Mouse (Mus musculus): ENCODE data around the gene Bbip1.

The Bbip1 gene

DNA sequence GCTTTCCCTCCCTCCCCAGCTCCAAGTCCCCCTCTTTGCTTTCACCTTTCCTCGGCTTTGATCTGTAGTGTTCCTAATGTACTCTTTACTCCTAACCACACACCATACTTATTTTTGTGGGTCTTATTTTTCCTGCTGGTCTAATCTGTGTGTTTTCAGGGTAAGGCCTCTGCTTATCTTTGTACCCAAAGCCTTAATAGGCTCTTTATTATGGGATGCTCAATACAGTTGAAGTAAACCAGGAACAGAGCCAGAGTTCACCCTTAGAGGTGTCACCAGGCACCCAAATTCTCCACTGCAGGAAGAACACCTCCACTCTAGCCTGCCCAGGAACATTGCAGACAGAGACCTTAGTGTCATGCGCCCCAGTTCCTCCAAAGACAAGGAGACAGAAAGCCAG lies 52.9 kb downstream of the Bbip1 start:
- DNase-seq (ENCODE audit: low read depth, low spot score) = no peak

DNA sequence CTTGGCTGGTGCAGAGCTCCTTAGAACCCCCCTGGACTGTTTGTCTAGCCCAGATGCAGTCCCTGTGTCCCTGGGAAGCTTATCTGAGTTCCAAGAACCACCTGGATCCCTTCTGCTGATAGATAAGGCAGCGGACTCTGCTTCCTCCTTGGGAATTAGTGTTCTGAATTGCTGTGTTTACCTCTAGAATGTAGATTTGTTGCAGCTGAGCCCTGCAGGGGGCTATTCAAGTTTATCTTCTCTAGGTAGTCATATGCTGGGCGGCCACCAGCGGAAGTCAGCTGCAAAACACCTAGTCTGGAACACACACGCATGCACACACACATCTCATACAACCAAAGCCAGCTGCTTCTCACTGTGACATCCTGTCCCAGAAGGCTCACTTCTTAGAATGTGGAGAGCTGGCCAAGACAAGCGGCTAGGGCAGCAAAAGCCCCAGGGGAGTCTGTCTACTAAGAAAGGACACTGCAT lies 53.6 kb downstream of the Bbip1 start:
- DNase-seq (ENCODE audit: low read depth, low spot score) = no peak

DNA sequence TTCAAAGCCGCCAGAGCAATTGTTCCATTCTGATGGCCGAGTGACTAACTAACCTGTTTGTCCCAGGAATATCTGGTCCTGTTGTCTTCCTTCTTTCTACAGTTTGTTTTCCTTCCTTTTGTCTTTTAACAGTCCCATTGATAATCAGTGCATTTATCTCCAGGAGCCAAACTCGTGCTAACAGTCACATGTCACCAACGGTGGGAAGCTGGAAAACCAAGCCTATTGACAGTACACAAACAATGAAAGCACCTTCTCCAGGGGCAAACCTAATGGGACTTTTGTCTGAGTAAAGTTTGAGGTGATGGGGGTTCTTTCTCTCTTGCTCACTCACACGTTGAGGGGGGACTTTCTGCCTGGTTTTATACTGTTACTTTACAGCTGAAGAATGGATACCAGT lies 54.2 kb downstream of the Bbip1 start:
- DNase-seq (ENCODE audit: low read depth, low spot score) = no peak

DNA sequence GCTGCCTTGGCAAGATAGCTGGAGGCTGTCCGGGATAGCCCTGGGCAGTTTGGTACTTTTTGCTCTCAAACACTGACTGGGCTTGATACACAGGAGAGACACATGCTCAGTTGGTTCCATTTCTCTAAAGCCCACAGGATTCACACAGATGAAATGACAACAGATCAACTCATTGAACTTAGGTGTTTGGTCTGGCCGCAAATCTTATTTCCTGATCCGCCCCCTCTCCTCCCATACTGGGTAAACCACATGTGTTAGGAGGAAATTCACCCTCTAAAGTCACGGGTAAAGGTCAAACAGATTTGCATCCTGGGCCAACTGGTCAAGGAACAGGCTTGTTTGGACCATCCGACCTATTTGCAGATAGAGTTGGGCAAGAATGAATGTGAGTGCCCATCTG lies 54.9 kb downstream of the Bbip1 start:
- DNase-seq (ENCODE audit: low read depth, low spot score) = no peak

DNA sequence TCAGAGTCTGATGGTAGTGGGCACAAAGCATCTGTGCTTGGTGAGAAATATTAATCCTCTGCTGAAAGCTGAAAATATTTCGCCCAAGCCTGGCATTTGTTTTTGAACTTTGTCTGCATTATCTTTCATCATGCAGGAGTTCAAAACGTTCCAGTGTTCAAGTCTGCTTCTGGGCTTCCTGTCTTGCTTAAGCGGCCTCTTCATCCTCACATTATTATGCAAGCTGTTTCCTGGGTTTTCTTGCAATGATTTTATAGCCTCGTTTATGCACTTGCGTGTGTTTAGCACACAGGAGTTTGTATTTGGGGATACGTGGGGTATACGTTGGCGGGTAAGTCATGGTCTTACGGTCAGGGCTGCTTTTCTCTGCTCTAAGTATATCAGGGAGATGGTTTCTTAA lies 56.1 kb downstream of the Bbip1 start:
- no peak for DNase-seq (ENCODE audit: low read depth, low spot score)

DNA sequence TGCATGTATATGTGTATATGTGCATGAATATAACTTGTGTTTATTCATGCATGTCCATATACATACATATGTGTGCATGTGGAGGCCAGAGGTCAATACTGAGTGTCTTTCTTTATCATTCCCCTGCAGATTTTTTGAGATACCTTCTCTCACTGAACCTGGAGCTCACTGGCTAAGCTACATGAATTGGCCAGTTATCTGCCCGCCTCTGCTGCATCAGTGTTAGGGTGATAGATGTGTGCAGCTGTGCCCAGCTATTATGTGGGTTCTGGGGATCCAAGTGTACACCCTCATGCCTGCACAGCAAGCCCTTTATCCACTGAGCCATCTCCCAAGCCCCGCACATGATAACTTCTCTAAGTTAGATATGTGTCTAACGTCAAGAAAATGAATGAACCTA lies 56.6 kb downstream of the Bbip1 start:
- DNase-seq (ENCODE audit: low read depth, low spot score) = no peak

DNA sequence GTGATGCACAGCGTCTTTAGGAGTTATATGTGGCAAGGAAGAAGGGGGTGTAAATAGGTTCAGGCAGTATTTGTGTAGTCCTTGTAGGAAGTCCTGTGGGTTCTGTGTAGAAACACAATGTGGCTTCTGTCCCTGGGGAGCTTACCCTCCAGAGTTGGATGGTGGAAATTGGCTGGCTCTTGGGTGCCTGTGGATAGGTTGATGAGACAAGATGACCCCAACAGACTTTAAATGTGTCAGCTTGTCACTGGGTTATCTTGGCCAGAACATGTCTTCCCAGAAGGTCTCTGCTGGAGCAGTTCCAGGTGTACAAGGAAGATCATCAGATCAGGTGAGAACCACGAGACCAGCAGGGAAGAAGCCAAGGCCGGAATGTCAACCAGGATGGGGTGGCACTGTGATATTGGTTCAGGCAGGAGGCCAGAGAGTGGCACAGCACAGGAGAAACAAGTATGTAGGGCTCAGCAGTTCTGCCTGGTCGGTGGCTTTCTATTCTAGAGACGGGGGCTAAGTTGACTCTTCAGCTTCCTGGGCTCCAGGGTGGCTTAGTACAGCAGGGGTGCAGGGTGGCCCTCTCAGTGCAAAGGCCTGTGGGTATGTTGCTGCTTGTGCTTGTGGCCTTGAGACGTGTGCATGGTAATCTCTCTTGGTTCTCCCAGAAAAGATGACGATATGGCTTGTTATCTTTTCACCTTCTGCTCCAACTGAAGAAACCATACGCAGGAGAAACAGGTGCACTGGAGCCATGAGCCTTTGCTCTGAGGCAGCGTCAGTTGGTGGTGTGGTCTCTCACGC lies 57.7 kb downstream of the Bbip1 start:
- peak; percentile 37 for DNase-seq (ENCODE audit: low read depth, low spot score)

DNA sequence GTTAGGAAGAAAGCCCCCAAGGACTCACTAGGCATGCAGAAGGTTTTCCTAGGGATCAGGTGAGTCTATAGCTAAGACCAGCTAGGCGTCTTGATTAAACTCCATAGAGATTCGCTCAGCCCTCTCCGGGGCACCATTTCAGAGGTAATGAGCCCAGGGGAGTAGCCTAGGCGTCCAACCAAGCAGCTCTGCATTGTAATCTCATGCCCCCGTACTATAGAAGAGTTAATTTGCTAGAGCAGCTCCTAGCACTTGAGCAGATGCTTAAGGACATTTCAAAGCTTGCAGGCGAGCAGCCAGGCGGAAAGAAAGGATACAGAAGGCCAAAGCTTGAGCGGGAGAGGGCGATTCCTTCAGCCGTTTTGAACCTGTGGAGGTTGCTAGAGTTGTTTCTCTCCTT lies 59.0 kb downstream of the Bbip1 start:
- DNase-seq (ENCODE audit: low read depth, low spot score) = no peak

DNA sequence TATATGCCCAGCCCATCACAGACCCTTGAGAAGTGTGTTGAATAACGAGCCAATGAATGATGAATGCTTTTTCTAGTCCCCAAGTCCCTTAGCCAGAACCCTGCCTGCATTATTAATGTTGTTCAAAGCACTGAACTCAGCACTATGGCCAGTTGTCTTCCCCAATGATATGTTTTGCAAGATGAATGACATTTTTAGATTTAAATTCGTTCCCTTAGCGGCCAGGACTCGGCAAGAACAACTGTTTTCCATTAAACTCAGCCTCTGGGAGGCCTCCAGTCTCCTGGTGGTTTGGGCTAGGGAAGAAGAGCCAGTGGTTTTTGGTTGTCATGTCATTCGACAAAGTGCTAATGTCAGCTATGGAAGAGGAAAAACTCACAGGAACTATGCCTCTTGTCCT lies 62.6 kb downstream of the Bbip1 start:
- DNase-seq (ENCODE audit: low read depth, low spot score) = no peak

DNA sequence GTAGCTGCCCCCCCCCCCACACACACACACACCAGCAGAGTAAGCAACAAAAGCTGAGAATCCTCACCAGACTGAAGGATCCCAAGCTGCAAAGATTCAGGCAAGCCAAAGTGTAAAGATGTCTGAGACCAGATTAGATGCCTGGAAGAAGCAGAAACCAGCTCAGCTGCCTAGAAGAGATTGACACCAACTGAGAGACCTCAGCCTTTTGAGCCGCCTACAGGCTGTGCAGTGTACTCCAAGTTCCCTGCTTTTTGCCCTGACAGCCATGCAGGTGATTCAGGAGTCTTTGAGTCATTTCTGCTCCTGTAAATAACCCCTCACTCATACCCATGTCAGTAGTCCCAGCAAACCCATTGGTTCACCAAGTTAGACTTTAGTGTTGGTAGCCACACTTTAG lies 64.0 kb downstream of the Bbip1 start:
- DNase-seq (ENCODE audit: low read depth, low spot score) = no peak

Measured in brain, adult 2 months (tissue).